Mouse (Mus musculus): ENCODE data around the gene Kcnc2.

- TF ChIP-seq CTCF (IDR thresholded peaks at IDR 0.05; ENCODE audit: extremely low read depth, insufficient read length, insufficient replicate concordance, low read depth, low read length) = no peak
- no peak for TF ChIP-seq POLR2A (IDR thresholded peaks at IDR 0.05; ENCODE audit: low read depth, low read length)
These were observed 1.4 kb upstream of the Kcnc2 start for GRCm38 (mm10) chr10:112269481-112269880.

All from small intestine, adult 2 months (tissue).